Mouse (Mus musculus): ENCODE results near the gene Rassf5.
"Not testable (repeated sequence)": the region's sequence is repeated elsewhere in the genome, so short reads cannot be mapped to it uniquely, and the experiment has no call there.

Gene Rassf5

DNA sequence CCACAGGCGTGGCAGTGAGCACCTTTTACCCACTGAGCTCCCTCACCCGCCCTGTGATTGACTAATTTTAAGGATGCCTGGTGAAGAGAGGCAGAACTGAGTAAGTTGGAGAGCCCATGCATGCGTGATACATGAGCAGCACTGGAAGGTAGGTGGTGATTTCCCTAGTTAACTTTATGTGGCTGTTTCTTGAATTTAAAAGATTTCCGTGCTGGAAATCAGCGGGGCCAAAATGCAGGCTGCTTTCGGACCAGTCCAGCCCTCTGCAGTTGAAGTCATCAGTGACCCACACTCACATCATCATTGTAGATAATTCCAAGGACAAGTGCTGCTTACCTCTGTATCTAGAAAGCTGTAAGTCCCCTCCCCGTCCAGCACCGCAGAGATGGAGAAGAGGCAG, 69.2 kb downstream of the Rassf5 start:
- no peak for DNase-seq

DNA sequence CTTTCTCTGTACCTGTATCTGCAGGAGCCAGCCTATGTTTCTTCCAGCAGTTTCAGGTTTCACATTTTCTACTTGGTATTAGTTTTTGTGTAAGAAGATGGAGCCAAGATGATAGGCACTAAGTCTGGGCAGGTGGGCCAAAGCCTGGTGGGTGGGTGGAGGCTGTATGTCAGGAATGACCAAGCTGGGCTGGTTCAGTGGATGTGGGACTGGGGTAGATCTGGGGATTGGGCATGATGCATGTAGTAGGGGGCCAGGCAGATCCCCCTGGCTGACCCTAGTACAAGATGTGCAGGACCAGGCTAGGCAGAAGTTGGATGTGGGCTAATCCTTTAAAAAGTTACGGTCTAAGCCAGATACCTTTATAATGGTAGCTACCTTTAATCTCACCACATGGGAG, 69.9 kb downstream of the Rassf5 start:
- no peak for DNase-seq

DNA sequence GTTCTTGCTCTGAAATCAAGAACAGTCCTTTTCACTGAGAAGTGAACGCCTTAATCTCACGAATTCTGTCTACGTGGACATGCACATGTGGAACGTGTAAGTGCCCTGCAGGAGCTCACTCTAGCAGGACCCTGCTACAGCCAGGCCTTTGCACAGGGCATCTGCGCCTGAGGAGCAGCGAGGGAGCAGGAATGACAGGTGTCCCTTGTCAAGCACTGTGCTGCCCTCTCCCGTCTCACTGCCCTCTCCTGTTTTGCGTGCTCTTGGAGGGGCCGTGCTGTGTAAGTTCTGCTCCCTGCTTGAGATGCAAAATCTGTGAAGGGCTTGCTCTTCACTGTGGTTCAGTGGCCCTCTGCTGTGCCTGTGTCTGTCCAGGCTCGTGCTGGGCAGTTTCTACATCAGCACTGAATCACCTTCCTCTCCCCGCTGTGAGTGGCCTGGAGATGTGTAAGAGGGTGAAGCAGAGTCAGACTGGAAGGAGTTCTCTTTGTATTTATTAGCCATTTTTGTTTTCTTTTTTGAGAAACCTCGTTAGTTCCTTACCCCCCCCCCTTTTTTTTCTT, 70.7 kb downstream of the Rassf5 start:
- no peak for DNase-seq

DNA sequence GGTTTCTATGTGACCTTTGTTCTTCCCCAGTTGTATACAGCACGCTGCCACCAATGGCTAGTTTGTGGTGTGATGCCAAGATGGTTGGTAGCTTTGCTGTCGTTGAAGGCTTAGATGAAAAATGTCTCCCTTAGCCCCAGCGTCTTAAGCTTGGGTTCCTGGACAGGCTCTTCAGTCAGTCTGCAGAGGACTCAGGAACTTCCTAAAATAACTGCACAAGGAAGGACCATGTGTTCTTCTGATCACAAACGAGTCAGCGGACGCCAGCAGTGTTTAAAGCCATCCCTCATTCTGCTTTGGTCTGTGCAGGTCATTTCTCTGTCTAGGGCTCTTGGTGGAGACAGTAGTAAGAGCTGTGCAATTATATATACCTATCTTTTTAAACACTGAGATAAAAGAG, 71.2 kb downstream of the Rassf5 start:
- no peak for DNase-seq

DNA sequence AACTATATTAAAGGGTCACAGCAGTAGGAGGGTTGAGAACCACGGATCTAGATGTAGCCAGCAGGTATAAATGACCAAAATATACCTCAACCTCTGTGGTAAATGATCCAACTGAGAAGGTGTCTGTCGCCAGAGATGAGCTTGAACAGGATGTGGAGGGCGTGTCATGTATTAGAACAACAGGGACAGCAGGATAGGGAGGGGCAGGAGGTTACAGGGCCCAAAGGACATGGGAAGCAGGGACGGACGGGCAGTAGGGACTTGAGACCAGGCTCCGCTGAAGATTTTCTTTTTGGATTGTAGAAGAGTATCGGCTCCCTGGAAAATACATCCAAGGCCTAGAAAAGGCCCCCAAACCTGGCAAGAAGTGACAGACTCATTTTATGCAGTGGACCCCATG, 72.1 kb downstream of the Rassf5 start:
- peak; percentile 39 for DNase-seq

DNA sequence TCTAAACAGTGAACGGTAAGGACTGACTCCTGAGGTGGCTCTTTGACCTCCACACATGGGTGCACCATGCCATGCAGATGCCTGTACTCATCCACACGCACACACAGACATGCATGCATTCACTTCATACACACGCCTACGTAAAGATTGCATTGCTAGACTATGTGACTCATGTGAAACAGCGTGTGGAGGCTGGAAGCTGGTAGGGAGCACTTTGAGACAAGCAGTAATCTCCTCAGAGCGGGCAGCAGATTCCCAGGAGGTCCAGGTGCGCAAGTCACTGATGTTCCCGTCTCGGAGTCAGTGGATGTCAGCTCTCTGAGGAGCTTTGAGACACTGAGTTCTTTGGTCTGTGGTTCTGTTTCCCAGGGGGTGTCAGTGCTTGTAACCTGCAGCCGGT, 77.4 kb downstream of the Rassf5 start:
- DNase-seq = no peak

DNA sequence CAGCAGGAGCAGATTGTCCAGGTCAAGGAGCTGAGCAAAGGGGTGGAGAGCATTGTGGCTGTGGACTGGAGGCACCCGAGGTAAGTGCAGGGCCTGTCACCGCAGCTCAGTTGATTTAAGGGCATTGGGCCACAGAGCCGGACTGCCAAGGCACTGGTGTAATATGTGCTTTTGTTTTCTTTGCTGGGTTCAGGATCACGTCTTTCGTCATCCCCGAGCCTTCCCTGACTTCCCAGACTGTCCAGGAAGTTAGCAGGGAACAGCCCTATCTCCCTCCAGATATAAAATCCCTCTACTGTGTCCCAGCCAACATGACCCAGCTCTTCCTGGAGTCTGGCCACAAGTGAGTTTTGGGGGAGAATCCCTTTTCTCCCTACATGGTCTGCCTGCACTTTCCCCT, 80.6 kb downstream of the Rassf5 start:
- no peak for DNase-seq

DNA sequence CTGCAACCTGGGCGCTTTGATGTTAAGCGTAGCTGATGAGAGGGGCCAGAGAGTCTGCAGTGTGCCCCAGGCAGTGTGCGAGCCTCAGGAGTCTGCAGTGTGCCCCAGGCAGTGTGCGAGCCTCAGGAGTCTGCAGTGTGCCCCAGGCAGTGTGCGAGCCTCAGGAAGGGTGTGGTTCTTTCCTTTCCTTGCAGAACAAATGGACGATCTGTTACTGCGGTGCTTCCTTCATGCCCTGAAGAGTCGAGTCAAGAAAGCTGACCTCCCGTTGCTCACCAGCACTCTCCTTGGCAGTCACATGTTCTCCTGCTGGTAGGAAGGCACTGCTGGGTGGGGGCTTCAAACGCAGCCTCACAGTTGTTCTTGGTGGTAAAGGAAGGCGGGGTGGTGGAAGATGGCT, 84.0 kb downstream of the Rassf5 start:
- no peak for DNase-seq

DNA sequence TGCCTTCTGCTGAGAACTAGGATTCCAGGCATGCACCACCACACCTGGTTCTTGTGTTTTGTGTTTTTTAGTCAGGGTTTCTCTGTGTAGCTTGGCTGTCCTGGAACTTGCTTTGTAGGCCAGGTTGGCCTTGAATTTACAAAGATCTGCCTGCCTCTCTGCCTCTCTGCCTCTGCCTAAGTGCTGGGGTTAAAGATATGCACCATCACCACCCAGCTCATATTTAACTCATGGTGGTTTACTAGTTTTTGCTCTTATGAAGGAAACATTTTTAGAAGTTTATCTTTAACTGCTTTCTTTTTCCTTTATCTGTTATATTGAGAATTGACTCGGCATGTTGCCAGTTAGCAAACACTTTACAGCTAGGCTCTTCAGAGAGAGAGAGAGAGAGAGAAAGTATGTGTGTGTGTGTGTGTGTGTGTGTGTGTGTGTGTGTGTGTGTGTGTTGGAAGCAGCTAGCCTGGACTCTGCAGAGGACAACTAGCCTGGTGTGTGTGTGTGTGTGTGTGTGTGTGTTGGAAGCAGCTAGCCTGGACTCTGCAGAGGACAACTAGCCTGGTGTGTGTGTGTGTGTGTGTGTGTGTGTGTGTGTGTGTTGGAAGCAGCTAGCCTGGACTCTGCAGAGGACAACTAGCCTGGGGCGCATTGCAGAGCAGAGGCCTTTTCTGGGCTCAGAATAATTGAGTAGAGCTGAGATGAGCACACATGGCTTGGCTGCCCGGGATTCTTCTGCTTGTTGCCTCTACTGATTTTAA, 85.3 kb downstream of the Rassf5 start:
- not testable (repeated sequence) for DNase-seq

DNA sequence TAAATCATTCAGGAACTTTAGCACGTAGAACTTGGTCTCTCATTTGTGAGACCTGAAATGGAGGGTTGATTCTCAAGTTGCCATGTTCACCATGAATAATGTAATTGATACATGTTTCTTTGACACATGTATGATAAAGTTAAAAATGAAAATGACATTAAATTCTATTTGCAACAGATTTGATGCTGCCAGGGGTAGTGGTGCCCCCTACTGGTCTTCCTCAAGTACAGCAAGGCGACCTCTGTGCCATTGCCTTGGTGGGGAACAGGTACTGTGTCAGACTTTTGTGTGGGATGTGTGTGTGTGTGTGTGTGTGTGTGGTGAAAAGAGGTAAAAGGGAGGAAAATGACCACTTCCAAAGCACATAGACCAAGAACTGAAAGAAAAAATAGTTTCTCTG, 89.6 kb downstream of the Rassf5 start:
- DNase-seq = no peak

DNA sequence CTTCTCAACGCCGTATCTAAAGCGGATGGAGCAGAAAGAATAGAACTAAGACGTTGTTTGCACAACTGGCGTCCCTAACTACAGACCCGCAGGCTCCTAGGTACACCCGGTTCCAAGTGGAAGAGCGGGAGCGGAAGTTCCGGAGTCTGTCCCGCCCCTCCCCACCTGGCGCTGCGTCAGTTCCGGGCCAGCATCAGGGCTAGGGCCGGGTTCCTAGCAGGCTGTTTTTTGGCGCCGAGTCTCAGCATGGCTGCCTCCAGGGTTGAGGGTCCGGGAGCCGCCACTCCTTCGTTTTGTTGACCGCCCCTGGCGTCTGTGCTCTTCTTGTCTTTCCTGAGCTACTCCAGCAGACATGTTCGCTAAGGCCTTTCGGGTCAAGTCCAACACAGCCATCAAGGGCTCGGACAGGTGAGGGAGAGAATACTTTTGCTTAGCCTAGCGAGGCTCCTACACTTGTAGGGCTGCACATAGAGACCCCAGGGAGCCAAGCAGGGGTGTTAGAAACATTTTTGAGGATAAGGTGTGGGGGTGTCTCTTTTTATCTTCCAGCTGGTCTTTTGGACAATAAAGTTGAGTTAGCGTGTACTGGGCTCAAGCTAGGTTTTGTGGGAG, 91.9 kb downstream of the Rassf5 start, which contains the start of gene Eif2d:
Gene Eif2d, plus strand, starts transcription at position 164 of the 612 bp plus-strand sequence.
- DNase-seq = peak; percentile 91

DNA sequence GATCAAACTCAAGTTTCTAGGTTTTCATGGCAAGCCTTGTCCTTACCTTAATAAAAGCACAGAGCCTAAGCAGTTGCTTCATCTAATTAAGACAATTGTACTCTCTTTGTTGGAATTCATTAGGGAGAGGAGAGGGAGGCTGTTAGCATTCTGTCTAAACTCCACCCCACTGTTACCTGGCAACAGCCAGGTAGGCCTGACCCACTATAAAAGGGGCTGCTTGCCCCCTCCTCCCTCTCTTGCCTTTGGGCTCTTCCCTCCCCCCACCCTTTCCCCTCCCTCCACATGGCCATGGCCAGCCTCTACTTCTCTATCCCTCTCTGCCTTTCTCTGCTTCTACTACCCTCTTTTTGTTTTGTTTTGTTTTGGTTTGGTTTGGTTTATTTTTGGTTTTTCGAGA, 95.6 kb downstream of the Rassf5 start:
- no peak for DNase-seq

DNA sequence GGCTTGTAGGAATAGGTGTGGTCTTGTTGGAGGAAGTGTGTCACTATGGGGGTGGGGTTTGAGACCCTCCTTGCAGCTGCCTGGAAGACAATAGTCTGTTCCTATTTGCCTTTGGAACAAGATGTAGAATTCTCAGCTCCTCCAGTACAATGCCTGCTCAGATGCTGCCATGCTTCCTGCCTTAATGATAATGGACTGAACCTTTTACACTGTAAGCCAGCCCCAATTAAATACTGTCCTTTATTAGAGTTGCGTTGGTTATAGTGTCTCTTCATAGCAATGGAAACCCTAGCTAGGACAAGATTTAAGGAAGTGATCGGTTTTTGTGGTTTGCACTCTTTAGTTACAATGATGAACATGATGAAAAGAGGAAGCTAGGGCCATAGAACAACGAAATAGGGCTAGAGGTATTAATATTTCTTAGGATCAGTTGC, 98.9 kb downstream of the Rassf5 start:
- no peak for DNase-seq

DNA sequence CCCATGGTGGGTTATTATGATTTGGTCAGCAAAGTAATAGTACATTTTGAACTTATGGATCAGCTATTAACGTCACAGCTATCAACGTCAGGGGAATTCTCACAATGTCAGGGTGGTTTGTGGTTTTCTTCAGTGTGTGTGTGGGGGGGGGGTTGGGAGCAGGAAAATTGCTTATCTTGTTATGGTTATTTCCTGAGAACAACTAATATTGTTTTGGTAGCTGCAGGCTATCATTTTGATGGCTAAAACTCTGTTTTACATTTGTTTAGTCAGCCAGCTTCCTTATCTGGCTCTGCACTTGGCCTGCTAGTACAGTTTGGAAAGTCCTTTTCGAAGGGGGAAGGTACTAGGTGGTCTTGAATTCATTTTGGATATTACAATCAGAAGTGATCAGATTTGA, 99.8 kb downstream of the Rassf5 start:
- not testable (repeated sequence) for DNase-seq

DNA sequence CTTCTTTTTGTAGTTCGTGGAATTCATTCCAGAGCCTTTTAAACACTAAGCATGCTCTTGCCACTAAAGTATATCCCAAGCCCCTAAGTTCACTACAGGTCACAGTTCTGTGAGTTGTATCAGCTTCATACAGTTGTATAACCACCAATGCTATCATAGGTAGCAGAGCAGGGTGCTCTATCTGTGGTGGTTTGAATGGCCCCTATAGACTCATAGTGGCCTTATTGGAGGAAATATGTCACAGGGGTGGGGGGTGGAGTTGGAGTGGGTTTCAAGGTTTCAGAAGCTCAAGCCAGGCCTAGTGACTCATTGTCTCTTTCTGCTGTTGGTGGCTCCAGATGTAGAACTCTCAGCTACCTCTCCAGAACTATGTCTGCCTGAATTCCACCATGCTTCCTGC, 102.6 kb downstream of the Rassf5 start:
- DNase-seq = no peak

DNA sequence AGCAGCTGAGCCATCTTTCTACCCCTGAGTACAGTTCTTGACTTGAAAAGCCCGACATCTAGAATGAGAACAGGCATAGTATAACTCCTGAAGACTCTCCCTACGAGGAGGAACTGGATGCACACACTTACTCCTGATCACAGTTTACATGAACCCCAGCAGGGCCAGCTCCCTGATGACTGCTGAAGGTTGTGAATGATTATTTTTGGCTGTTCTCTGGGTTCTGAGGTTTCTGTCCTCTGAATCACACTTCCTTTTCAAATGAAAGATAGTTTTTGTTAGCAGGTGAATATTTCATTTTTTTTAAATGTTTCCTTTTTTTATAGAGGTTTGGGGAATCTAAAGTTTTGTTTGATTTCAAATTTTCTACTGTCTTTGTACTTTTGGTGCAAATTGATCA, 103.6 kb downstream of the Rassf5 start:
- no peak for DNase-seq

DNA sequence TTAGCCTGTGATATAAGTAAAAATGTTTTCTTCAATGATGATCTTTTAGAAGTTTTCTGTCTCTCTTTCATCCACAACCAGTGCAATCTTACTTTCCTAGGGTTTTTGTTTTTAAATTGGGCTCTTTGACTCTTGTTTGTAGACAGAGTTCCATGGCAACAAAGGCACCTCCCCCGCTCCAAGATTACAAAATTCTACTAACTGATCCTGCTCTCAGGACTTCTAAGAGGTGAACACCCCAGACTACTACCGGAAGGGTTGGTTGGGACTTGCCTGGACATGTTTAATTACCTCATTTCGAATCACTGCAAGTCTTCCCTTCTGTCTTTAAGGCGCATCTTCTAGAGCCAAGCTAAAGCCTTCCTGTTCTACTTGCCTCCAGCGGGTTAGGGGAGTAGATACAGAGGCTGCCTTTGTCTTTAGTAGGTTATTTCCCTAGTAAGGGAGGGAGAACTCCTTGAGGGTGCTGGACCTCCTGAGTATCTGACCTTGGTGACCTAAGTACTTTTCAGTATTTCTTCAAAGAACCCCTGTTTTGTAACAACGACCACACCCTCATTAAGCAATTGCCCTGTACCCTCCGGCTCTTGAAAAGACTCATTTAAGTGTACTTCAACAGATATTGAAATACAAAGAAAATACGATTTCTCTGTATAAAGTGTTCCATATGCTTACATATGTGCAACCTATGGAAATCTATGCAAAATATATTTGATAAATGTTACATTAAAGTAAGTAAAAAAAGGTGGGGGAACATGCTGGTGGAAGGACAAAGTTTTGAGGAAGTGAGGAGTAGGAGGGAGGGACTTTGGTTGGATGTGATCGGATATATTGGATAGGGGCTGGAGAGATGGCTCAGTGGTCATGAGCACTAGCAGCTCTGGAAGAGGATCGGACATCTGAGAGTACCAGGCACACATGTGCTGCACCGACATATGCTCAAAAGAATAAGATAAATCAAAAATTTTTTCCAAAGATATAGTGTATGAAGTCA, 105.7 kb downstream of the Rassf5 start:
- no peak for DNase-seq

DNA sequence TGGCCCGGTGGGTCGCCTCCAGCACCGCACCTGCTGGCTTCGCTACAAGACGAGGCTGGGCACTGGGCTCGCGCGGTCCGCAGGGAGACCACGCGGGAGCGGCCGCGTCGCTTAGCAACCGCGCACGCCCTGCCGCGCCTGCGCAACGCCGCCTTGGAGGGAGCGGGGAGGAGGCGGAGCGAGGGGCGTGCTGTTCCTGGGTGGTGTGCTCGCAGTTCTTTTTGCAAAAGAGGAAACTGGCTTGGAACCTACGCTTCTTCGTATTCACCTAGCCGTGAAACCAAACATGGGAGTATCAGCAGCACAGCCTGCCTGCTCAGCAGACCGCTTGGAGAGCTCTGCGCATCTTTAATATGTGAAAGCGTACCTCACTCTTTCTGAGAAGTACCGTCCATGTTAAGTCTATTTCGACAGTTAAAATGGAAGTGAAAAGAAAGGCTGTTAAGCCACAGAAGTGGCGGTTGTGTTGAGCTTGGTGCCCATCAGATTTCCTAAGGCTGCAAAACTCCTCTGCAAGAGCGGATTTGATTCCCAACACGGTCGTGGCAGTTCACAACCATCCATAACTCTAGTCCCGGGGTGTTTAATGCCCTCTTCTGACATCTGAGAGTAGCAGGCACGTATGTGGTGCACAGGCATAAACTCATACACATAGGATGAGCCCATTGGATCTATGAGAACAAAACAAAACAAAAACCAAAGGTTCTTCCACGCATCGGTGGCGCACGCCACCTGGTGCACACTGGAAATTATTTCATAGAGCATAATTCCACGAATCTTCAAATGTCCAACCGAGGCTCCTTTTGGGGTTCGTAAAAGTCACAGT, 106.7 kb downstream of the Rassf5 start, which contains the start of gene Dyrk3:
Gene Dyrk3, minus strand, starts transcription at position 150 of the 826 bp plus-strand sequence.
- peak; percentile 94 for DNase-seq

DNA sequence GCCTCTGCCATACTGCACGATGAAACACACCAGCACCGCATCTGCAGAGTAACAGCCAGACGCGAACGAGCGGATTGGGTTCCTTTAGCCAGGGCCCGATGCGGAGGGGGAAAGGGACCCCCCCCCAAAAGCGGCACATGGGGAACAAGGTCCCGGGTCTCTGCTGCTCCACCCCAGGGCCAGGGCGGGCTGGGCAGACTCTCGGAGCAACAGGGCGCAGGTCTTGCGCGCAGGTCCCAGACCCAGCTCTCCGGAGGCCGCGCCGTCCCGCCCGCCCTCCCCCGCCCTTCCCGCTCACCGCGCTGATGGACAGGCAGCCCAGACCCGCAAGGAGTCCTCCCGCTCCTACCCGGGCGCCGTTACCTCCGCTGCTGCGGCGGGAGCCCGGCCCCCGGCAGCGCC, 107.3 kb downstream of the Rassf5 start:
- no peak for DNase-seq

DNA sequence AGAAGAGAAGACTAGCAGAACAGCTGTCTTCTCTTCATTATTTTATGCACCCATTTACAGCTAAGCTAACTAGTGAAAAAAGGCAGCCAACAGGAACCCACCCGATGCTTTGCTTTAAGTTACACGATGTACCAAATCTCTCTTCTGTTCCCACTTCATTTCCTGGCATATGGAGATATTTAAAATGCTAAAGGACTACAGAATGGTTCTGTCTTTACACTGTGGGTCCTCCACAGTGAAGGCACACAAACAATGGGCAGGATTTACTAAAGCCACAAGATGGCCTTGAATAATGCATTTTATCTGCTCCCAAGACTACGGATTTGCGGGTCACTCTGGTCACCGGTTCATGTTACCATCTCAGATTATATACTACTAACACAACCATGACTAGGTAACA, 107.9 kb downstream of the Rassf5 start:
- no peak for DNase-seq

DNA sequence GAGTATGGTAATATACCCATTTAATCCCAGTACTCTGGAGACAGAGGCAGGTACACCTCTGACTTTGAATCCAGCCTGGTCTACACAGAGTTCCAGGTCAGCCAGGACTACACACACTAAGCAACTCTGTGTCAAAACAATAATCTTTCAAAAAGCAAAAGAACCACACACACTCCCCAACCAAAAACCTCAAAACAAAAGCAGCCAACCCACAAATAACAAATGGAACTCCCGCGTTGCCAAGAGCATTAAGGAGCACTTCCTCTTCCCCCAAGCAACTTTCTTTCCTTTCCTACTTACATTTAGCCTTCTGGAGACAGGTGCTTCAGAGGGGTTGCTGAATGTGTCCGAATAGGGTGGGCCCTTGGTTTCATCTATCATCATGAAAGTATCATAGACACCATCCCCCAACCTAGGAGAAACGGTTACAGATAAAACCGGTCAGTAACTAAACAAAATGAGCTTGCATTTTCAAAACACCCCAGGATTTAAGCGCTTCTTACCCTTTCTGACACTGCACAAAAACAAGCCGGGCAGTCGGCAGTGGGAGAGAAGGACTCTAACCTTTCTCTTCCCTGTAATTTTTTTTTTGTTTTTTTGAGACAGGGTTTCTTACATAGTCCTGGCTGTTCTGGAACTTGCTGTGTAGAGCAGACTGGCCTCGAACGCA, 109.0 kb downstream of the Rassf5 start:
- DNase-seq = no peak

Data from kidney, postnatal 14 days (tissue).